Mouse (Mus musculus): ENCODE measurements at regions not wholly inside any gene's neighbourhood (a gene's known extent, or its start where the extent isn't known, plus 50 kb on each side); places are given as distances from the start of the nearest gene placed in this dataset.

DNA sequence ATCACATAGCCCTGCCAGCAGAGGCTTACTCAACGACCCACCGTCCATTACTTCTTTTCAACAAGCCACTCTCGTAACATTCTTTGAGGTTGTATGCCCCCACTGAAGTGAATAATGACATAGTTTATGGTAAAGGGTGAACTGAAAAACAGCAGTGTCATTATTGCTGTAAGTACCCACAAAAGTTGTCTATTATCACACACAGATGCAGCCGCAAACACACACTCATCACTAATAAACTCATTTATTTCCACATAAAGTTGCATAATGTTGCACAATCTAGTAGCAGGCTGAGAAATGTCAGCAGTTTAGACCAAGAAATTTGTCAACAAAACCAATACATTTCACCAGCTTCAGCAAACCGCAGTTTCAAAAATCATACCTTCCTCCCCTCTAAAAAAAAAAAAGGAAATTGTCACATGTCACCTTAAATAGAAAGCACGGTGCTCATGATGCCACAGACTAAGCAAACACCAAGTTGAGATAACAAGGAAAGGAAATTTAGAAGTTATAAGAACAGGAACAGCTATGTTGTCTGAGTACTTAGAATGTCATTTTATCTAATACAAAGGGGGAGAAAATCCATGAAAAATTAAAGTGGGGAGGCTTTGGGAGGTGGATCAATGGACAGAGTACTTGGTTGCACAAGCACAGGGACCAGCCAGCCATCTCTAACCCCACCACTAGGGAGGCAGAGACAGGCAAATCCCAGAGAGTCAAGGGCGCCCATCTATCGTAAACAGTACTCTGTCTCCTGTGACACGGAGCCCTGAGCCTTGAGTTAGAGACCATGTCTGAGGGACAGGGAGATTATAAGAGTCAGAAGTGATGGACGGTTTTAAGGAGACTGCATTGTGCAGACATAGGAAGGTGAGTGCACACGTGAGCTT is 195.9 kb downstream of the Hlx start:
- DNase-seq (ENCODE audit: low read depth, low spot score) = no peak

DNA sequence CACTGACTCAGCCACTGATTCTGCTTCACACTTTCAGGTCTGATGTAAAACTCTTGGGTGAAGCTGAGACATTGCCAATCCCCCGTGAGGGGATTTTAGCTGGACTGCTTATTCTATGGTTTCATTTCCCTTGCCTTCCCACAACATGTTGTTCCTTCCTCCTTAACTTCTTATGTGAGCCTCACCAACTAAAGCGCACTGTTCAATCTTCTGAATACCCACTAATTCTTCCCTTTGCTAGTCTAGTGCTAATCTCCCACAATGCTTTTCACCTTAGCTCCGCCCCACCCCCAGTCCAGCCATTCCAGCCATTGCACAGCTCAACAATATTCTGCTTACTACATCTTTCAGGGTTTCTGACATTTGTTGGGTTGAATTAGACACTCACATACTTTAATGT is 196.7 kb downstream of the Hlx start:
- DNase-seq (ENCODE audit: low read depth, low spot score) = no peak

DNA sequence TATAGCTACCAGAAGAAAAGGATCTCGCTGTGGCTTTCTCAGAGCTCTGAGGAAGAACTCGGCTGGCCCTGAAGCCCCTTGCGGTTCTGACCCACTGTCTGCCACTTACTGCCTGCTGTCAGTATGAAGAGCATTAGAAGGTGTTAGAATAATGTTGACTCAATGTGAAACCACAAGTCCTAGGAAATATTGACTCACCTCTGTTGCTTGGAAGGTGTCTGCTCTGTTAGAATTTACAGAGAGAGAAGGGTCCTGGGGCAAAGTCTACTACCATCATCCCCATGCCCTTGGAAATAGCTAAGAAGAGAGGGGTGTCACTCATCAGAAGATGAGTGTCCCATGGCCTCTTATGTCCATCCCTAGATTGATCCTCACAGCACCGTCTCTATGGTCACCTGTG is 197.9 kb downstream of the Hlx start:
- DNase-seq (ENCODE audit: low read depth, low spot score) = no peak

DNA sequence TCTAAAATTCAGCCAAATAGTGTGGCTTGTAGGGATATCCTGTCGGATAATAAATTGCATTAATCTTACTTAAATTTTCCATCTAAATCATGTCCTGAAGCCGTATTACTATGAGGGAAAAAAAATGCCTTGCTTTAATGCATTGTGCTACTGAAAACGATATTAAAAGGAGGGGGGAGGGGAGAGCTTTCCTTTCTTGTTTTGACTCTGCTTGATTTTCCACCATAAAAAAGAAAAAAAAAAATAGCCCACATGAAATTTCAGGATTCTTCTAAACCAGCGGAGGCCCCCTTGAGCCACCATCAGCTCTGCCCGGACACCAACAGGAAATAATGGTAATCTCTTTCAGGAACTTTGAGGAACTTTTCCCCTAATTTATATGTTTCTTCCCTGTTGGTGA is 198.5 kb downstream of the Hlx start:
- no peak for DNase-seq (ENCODE audit: low read depth, low spot score)

DNA sequence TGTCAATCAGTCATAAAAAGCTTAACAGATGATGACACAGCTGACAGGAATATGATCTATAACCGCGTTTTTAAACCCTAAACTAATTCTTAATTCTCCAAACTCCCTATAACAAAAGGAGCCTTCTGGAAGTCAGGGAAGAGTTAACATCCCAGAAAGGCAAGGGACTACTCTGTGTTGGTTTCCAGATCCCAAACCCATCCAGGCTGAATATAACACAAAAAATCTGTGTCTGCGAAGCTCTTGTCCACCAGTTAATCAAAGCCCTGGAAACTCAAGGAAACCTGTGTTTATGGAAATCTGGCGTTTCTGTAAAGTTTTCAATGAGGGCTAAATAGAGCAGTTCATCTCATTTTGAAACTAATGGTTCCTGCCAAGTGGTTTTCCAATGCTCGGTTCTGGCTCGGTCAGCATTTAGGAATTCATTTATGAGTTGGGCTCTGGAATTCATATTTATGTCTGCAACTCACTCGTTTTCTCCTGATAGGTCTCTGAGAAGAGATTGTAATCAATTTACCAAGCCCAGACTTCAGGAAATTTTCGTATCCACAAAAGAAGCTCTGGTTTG is 199.8 kb downstream of the Hlx start:
- DNase-seq (ENCODE audit: low read depth, low spot score) = no peak

DNA sequence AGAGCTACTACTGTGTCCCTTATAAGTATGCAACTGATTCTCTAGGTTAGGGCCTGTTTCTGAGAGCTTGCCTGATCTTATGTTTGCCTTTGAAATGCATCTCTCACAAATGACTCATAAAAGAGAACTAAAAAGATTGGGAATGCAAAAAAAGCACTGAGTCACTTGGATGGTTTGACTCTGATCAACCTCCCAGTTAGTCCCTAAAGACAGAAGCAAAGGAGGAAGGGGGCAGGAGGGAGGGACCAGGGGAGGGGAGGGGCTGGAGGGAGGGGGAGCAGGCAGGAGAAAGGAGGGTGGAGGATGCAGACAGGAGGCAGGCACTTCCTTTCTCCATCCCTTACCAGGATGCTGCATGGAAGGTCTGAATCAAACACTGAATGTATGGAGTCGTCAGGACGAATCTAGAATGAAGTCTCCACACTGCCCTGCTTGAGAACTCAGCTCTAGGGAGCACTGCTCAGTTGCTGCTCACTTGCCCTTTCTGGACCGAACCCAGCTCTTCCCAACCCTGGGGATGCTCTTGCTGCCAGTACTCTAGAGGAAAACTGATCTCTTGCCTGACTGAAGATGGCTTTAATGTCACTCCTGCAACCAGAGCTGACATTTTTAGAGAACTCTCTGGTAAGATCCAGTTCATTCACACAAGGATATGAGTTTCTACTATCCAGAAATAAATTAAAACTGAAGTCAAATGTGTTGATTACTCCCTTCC is 201.7 kb downstream of the Hlx start:
- no peak for DNase-seq (ENCODE audit: low read depth, low spot score)

DNA sequence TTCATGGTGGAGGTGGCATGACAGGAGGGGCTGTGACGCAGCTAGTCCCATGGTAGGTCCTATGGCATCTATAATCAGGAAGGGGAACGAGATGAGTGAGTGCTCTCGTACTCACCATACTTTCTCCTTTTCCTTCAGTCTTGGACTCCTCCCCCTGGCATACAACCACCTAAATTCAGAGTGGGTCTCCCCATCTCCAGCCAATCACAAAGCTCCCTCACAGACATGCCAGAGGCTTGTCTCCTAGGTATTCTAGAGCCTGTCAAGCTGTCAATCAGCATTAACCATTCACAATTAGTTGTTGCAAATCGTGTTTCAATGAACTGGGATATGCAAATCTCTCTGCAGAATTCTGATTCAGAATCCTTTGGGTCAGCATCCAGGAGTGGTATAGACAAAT is 206.7 kb downstream of the Hlx start:
- peak; percentile 23 for DNase-seq (ENCODE audit: low read depth, low spot score)

DNA sequence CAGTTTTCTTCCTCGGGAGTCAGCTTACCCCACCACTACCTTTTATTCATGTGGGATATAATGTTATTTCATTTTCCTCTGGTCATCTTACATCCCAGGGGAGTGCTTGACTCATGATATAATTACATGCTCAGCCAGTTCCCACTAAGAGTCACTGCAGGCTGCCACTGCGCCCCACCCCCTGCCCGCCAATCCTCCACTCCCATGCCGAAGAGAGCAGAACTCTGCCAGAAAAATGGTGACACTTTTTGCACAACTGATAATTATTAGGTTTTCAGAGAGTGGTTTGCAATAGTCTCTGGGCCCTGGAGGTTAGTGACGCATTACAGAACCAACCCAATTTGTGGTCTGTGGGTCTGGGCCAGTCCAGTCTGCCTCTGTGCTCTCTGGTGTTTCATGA is 212.9 kb downstream of the Hlx start:
- DNase-seq (ENCODE audit: low read depth, low spot score) = no peak

DNA sequence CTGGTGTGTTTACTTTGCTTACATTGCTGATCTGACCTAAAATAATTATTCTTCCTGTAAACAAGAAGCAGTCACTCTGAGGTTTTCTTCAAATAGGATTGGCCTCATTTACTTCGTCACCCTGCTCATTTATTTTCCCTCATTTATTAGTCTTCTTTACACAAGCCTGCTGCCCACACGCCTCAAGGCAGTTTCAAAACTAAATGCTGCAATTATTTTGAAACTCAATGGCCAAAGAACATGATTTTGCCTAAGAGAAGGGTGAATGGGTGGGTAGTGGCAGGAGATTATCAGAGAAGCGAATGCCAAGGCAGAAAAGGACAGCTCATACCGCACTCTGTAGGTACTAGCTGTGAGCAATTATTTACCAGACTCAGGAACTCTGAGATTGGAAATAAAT is 227.8 kb downstream of the Hlx start:
- no peak for DNase-seq (ENCODE audit: low read depth, low spot score)

DNA sequence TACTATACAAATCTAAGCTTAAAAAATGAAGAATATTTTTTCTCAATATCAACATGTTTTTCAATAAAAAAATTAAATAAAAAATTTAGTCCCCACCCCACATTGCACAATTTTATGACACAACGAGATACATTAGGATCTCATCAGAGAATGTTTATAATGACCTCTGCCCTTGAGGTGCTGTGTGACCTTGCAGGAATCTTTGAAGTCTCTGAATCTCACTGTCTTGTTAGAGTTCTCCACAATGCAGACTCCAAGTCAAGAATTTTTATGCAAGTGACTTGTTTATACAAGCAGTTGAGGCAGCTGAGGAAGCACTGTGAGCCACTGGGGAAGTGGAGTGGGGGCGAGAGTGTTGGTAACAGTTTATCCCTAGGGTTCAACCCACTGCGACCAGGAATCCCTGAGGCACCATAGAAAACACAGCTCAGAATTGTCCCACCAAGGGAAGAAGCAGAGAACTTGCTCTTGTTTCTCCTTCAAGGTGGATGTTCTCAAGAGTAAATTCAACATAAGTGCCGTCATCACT is 228.5 kb downstream of the Hlx start:
- no peak for DNase-seq (ENCODE audit: low read depth, low spot score)

DNA sequence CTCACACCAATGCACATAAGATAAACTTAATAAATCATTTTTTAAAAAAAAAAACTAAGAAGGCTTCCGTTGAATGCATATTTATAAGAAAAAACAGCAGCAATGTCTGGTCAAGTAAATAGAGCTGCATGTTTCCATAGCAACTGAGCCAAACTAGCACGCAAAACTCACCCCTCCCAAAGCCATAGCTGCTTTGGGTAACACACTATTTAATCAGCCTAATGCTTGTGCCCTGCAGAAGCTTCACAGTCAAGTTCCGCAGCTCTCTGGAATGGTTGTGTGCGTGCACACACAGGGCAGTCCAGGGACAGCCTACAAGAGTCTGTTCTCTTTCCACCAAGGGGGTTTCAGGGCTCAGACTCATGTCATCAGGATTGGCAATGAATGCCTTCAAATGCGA is 231.7 kb downstream of the Hlx start:
- DNase-seq (ENCODE audit: low read depth, low spot score) = no peak

DNA sequence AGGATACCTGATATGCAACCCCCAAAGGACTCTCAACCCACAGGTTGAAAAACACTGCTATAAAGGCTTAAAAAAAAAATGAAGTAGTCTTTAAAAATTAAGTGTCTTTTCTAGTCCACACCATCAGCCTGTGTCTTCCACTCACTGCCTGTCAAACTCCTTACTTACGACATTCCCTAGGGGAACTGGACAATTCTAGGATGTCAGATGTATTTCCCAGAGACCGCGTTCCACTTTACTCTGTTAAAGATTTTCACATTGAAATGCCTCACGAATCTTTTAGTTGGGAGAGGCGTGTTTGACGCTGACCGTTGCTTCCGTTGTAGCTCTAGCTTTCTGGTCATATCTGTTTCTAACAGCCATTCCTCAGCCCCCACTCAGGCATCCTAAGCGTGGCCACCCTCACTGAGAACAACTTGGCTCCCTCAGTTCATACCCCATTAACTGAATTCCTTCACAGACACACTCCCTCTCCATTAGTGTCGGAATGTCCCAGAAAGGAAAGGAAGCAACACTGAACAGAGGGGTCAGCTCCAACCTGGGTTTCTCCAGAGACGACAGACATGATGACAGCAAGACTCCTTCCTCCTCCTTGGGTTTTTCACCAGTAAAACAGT is 233.4 kb downstream of the Hlx start:
- no peak for DNase-seq (ENCODE audit: low read depth, low spot score)

DNA sequence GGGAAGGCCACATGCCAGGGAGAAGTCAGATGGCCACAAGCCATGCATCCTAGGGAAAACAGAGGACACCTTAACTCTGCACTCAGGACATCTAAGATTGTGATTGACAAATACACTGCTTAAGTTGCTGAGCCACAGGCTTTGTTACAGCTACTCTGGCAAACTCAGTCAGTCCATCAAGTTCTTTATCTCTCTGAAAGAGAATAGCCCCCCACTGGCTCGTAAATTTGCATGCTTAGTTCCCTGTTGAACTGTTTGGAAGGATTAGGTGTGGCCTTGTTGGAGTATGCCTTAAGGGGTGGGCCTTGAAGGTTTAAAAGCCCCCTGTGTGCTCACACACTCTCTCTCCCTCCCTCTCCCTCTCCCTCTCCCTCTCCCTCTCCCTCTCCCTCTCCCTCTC is 235.4 kb downstream of the Hlx start:
- peak; percentile 96 for DNase-seq (ENCODE audit: low read depth, low spot score)

DNA sequence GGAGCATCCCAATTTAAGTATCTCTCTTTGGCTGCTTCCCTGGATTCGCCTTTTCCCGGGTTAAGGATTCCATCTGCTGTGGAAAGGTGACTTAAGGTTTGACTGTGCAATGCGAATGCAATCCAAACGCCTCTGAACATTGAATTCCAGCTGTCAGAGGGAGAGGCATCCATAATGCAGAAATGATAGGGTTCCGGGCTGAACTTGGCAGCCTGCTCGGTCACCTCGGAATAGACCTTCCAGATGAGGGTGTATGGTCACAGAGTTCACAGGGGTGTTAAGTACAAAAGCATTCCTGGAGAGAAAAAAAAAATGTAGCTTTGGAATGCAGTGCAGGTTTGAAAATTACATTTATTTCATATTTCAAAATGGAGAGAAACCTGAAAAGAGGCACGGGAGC is 238.6 kb downstream of the Hlx start:
- DNase-seq (ENCODE audit: low read depth, low spot score) = no peak

DNA sequence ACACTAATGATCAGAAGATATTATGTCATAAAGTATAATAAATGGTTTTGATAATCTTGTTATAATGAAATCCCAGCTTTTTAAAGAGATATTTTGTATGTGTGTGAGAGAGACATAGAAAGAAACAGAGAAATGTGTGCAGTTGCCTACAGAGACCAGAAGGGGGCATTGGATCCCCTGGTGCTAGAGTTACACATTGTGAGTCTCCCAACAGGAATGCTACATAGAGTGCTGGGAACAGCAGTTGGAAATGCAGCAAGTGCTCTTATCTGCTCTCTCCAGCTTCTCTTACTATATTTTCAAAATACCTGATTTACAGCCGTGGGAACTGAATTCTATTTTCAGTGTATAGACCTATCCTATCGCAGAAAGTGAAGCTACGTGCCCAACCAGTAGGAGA is 240.3 kb downstream of the Hlx start:
- DNase-seq (ENCODE audit: low read depth, low spot score) = peak; percentile 64

DNA sequence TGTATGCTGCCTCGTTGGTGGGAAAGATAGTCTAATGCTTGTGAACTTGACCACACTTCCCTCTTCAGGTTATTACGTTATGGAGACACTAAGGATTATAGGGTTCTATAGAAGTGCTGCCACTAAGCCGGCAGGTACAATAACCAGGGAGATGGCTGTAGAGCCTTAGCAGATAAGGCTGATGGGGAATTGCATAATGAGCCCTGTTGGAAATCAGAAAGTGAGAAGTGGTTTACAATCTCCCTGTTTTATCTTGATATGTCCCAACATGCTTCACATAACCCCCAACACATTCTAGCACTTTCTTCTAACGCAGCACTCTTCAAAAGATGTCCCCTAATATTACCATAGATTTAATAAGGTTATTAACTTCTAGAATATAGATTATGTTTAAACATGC is 241.2 kb downstream of the Hlx start:
- DNase-seq (ENCODE audit: low read depth, low spot score) = no peak

DNA sequence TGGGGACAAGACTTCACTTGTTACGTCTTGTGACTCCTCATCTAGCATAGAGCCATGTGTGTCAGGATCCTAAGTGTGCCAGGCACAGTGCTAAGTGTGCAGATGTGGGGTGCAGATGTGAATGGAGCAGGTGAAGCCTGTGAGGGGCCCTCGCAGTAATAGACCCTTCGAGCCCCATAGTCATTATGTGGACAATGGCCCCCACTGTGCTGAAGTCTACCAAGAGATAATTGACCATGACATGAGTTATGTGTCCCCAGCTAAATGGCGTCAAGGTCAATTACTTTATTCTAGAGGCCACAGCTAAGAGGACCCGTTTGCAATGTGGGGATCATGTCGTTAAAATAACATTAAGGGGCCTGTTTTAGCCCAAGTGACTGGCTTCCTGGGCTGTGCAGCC is 245.0 kb downstream of the Hlx start:
- no peak for DNase-seq (ENCODE audit: low read depth, low spot score)

DNA sequence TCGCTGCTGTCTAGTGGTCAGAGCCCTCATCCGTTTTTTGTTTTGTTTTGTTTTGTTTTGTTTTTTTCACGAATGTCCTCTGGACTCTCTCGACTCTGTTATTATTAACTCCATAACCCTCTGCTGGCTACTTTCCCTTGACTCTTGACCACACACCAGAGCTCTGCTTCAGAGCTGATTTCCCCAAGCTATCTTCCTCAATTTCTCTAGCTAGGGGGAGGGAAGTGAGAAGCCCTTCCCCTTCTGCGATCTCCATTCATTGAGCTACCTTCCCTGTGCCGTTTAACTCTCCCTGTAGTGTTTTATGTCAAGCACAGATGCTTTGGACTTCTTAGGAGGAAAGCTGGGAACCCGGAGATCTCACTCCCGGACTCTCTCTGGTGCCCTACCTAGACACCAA is 247.6 kb downstream of the Hlx start:
- no peak for DNase-seq (ENCODE audit: low read depth, low spot score)

DNA sequence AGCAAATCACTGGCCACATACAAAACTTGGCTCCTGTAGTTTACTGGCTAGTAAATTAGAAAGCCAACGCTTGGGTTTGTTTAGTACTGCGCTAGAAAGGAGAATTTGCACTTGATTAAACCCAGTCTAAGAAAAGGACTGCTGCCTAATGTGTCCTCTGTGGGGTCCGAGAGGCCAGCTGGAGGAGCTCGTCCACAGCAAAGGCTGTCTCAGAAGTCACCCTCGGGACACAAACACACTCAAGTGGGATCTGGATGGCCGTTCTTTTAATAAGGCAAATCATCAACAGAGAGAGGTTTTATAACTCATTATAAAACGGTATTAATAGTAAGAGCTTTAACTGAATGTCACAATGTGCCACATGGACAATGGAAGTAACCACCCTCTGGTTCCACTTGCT is 249.0 kb downstream of the Hlx start:
- no peak for DNase-seq (ENCODE audit: low read depth, low spot score)

DNA sequence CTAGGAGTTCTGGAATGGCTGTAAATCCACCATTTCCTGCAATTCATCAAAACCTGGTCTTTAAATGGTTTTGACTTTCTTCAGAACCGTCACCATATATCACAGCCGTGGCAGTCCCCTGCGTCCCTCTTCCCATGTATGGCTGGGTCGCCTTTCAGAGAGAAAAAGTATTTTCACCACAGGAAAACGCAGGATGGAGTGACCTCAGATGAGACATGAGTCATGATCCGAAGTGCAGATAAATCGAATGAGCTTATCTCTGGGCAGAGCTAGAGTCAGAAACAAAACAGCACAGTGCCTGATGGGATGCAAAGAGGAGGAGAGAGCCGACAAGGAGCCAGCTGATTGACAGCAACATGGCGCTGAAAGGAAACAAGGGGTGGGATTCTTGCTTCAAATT is 250.4 kb downstream of the Hlx start:
- DNase-seq (ENCODE audit: low read depth, low spot score) = no peak

DNA sequence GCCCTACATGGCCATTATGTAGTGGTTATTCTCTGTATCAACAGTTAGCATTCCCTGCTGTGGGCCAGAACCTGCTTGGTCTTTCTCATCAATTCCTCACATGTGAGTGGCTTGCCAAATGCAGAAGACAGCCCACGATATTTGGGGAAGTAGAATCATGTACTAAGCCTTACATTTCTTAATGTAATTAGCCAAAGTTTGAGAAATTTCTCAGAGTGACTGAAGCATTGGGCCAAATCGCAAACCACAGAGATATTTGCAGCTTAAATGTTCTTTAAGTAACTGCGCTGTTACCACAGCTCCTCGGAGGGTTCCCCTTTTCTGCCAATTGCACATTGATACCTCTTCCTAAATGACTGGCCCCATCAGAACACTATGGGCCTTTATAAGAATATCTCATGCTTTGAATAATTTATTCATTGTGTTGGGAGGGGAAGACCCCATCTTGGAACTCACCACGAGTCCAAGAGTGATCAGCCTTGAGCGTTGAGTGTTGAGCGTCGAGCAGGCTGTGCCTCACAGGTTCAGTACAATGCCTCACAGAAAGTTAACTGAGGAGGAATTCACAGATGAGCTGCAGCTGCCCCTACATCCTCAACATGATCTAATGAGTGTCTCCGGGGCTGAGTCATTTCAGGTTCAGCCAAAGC is 251.7 kb downstream of the Hlx start:
- no peak for DNase-seq (ENCODE audit: low read depth, low spot score)

DNA sequence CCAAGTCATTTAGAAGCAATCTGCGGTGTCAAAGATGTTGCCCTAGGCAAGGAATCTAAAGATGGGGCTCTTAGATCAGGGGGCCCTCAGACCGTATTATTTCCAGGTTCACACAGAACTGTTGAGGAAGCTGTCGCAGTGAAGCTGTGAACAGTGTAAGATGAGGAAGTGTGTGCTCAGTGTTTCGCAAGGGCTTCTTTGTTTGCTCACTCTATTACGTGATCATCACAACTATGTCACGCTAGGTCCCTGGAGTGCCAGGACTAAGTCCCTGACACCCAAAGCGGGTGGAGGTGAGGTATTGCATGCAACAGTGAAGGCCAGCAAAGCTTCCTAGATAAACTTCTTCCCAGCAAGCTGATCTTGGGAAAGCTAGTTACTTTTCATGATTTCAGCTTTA is 254.4 kb downstream of the Hlx start:
- DNase-seq (ENCODE audit: low read depth, low spot score) = no peak

Measured in ES-CJ7 (cell line).